Mouse (Mus musculus) B cell, adult 2 months (primary cell): ENCODE measurements around the gene Mmd.

Experiments
- DNase-seq, 2 experiments: peaks; one replicate each; pipeline ENCODE4 v3.0.0; 2022

Gene Mmd

DNA sequence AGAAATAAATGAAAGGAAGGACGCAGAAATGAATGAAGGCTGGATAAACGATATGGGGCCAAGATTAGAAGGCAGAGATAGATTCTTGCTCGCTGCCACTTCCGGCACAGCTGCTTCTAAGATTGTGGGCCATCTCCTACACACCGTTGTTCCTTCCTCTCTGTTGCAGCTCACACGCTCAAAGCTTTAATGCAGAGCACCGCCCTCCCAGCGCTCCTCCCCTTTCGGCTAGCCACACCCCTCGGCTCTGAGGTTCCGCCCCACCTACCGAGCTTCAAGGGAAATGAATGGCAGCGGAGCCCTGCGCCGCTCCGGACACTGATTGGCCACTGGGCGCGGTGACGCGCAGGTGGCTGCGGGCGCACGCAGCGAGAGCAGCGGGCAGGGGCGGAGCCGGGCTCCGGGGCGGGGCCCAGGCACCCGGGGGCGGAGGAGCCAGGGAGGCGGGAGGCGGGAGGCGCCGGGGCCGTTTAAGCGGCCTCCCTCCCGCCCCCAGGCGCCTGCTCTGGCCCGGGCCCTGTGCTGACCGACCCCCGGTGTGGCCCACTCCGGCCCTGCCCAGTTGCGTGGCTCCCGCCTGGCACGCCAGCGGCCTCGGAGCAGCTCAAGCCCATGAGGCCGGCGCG is at the start of gene Mmd:
TSS of gene Mmd (plus strand) at position 432 of the 626 bp plus-strand sequence.
- DNase-seq, result peak; percentile 99 to 100

DNA sequence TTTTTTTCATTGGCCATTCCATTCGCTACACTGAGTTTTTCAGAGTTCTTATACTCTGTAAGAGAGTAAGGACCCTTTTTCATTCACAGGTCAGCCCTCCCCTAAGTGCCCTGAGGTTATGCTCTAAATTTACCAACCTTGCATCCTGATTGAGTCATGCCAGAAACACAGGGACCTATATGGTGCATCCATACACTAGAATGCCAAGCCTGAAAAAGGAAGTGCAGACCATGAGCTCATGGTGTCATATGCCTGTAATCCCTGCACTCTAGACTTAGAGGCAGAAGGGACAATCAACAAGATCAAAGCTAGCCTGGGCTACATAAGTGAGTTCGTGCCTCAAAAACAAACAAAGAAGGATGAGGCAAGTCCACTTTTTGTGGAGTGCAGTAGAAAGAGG is 48.4 kb upstream of the Mmd start:
- no peak for DNase-seq

DNA sequence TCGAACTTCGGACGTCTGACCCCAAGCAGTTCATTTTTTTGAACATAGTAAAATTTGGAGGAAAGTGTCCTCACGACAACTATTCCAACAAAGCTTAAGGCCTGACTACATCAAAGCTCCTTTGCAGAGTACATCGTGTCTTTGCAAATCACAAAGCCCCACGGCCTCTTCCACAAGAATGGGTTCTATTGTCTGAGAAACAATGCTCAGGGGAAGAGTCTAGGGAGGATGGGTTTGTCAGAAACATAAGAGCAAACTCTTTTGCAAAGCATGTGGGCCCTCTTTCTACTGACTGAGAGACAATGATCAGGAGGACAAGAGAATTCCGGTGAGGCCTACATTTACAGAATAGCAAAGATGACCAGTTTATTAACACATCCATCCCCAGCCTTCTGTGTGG is 35.0 kb upstream of the Mmd start:
- no peak for DNase-seq

DNA sequence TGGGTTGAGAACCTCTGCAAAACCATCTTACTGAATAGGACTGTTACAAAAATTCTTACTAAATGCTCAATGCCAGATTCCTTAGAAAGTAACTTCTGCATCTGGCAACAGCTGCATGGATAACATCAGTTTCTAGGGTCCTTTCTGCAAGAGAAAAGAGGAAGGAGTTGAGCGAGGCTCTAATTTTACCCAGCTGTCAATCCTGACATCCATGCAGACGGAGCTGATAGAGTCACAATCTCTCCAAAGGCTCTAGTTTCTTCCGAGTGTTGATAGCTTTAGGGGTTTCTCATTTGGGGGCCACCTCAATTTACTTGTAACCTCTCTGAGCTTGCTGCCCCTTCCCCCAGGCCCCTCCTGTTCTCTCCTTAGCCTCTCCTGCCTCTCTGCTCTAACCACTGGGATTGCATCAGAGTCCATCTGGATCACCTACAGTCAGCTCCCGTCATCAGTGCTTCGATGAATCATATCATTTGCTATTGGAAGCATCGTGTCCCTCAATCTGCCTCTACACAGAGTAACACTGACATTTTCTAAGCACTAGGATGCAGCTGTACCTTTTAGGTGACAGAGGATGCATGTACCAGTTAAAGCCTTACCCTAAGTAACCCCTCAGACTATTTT is 29.1 kb upstream of the Mmd start:
- no peak for DNase-seq

DNA sequence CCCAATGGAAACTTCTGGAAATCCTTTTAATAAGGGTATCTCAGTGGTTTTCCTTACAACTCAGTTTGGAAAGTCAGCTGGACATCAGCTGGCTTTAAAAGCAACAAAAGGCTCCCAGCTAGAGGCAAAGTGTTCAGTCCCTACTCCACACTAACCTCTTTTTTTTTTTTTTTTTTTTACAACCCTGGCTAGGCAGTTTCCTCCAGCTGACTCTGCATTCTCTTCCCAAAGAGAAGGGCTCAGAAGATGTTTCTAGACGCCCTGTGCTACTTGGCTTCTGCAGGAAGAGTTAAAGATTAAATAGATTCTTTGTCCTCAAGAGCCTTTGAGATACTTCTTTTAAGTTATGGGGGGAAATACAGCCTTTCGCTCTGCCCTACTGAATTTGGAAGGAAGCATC is 28.5 kb upstream of the Mmd start:
- DNase-seq, result no peak

DNA sequence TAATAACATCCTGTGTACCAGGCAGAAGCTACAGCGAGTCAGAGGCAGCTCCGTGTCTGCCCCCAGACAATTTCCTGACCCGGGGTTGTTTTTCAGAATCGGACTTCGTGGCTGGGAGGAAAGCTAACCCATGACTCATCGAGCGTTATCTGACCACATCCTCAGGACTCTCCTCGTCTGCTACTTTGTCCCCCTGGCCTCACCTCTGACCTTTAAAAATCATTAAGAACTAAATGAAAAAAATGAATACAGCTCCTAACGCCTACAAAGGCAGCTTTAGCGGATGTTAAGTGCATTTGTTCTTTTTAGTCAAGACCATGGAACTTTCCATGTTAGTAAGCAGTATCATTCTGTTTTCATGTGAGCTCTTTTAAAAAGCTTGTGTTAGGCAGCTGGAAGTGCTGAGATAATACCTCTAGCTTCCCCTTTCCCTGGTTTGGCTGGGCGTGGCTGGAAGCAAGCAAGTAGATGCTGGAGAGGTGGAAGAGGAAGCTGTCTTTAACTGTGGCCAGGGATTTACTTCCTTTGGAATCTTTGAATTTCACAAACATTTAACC is 24.3 kb upstream of the Mmd start:
- peak; percentile 5 to 20 for DNase-seq

DNA sequence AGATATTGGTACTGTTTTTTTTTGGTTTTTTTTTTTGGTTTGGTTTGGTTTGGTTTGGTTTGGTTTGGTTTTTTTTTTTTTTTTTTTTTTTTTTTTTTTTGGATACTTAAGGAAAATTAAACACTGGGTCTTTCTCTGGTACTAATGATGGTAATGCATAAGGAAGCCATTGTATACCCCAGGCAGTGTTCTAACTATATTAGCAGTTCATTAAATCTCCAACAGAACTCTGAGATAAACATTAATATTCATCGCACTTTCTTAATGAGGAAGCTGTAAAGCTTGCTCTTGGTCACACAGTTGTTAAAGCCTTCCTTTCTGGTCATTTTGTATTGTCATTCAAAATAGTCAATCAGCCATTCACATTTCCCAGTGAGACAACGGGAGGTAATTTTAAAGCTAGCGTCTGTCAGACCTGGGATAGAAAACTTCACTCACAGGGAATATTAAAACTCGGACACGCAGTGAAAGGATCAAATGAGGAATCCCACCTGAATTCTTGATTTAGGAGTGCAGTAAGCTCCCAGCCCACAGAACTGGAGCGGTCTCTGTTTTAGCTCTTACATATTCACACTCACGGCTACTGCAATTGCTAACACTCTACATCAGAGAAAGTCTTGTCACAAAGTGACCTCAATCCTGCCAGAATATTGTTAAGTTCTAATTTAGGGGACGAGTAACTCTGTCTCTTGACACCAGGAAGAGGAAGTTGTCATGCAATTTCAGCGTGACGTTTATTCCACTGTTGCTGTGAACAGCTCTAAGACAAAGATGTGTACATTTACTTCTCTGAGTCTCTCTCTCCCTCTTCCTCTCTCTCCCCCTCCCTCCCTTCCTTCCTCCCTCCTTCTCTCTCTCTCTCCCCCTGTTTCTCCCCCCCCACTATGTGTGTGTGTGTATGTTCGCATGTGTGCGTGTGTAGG is 22.0 kb upstream of the Mmd start:
- DNase-seq, result no peak

DNA sequence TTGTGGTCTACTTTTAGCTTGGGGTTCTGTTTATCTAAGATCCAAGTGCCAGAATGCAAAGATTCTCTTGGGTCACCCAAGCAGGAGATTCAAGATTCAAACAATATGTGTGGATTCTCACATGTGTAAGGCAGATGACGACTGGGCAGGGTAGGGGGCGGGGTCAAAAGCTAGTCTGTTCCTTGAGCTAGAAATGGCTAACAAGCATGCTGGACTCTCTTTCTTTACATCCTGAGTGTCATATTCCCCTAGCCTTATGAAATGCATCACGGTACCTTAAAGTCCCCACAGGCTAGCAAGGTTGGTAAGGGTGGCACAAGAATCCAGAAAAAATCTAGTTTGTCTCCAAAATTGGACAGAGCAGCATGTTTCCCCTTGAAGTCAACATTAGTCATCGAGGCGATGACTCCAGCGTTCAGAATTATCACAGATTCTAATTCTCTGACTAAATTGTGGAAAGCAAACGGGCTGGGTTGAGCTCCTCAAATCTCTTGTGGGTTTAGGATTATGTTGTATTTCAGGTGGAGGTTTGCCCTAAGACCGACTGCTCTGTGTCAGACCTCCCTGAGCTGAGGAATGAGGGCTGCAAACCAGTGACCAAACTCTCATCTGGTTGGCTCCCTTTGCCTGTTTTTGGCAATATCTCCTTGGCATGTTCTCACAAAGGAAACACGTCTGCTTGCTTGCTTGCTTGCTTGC is 20.9 kb upstream of the Mmd start:
- no peak for DNase-seq

DNA sequence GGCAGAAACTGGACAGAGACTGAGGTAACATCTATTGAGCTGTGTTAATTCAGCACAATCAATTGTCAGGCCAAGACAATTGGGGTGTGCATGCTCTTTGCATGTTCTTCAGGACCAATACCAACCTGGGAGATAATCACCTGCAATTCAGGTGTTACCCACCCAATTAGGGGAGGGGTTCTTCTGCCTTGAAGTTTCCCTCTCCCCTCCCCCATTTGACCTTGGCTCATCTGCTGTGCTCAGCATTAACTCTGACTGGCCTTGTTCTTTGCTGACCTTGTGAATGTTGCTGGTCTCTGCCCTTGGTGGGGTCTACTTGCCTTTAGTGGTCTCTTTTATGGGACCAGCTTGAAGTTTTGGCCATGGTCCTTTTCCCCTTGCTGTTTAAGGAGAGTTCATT is 19.5 kb upstream of the Mmd start:
- no peak for DNase-seq

DNA sequence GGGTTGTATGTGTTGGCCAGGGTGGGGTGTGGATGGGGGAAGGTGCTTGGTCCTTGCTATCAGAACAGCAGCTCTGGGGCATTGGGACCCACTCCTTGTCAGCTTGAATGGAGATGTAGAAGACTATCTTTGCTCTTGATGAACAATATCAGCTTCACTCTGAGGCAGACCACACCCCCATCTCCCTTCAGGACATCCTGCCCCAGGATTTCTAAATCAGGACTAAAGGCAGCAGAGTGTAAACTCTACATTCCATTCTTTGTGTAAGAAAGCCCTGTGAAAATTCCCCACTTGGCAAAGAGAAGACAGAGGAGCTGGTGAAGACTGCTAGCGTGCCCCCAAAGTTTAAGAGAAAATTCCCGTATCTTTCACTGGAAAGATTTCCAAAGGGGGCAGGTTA is 18.6 kb upstream of the Mmd start:
- DNase-seq, result no peak

DNA sequence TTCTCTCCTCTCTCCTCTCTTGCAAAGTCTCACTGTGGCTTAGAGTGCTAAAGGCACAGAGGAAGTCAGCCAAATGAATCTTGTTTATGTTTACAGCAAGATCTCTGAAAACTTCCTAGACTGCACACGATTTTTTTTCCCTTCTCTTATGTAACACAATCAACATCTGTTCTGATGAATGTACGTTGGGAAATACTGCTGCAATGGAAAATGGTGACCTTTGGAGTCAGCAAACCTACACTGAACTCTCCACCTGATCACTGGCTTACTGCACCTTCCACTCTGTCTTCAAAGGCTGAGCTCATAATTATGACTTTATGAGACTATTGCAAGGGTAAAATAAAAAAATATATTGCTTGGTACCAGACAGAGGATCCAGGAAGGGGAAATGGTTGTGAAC is 17.6 kb upstream of the Mmd start:
- no peak for DNase-seq

DNA sequence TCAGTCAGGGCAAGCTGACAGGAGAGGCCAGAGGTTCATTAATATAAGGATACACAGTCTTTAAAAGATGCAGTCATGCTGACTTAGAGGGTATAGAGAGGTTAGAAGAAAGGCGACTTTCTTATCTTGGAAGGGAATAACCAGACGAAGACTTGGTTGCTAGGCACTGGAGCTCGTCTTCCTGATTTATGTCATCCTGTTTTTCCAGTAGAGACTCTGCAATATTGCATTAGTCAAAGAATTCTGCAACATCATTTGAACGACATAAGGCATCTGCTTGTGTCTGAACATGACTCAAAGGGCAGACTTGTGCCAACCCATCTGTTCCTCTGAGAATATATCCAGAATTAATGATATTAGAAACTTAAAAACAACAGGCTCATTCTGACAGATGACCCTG is 16.6 kb upstream of the Mmd start:
- no peak for DNase-seq

DNA sequence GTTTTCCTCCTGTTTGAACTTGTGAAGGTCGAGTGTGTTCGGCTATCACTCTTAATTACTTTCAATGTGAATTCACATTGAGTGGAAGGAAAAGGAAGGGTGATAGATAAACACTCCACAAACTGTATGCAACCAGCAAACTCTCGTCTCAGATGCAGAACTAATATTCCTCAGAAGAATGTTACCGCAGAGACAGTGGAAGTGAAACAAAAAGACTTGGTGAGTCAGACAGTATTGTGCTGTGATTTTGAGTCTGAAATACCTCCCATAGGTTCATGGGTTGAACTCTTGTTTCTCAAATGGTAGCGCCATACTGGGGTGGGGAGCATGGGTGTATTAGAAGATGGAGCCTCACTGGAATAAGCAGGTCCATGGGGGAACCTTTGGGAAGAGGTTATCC is 14.0 kb upstream of the Mmd start:
- DNase-seq, result no peak

DNA sequence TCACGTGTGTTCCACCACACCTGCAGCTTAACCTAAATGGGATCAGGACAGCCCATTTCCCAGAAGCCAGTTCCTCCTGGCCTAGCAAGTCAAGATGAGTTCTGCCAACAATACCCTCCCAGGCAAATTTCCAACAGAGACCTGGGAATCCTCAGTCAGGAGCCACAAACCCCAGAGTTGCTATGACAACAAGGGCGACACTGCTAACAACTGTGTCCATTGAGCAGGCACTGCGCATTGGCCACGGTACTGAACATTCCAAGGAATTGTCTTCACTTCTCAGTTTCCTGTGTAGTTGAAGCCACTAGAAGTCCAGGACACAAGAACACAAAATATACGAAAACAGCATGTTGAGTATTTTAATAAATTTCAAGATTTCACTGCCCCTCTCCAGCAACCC is 11.6 kb upstream of the Mmd start:
- no peak for DNase-seq

DNA sequence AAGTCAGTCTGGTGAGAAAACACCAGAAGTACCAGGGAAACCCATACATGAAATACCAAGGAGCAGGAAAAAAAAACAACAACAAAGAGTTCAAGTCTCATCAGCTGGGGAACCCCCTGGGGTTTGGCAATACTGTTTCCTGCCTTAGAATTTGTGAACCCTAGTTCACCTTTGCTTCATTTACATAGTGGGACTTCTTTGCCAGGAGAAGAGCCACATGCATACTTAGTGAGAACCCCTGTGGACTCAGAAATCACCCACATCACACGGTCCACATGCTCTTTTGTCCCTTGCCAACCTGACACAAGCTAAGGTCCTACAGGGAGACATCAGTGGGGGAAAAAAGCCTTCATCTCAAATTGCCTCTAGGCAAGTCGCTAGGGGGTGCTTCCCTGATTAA is 10.6 kb upstream of the Mmd start:
- DNase-seq, result no peak

DNA sequence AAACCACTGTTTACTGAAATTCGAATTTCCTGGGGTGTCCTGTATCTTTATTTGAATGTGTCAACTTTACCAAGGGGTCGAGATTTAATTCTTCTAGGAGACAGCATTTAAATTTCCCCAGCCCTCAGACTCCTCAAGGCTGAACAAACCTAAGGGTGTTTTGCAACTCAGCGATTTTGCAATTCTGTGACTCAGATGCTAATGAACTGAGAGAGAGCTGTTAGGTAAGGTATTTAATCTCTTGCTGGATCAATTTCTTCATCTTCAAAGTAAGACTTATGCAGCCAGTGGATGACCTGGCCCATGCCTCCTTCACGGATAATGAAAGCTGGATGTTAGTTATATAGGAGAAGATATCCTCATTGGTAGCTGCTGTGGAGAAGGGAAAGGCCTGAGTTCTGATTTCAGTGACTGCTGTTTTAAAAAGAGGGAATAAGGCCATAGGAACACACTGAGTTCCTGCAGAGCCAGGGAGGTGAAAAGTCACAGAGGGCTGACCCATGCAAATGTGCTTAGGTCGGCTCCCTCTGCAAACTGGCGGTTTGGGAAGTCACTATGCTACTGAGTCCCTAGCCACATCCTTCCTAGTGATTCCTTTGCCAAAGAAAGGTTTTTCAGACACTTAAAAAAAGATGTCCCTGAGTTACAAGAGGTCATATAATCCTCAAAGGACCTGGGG is 8.5 kb upstream of the Mmd start:
- no peak for DNase-seq

DNA sequence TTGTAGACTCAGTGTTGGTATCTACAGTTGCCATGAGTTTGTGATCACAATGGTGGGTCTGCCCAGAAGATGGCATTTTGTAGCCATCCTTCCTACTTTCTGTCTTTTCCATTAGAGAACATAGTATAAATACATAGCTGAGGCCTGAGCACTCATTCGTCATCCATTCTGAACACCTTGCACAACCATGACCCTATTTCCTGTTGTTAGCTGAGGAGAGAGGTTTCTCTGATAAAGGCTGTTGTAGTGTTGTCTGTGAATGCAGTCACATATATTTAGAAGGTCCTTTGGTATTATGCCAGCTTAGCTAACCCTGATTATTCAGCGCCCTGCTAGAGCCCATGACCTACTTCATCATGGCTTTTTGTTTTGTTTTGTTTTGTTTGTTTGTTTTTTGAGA is 7.4 kb upstream of the Mmd start:
- DNase-seq, result no peak

DNA sequence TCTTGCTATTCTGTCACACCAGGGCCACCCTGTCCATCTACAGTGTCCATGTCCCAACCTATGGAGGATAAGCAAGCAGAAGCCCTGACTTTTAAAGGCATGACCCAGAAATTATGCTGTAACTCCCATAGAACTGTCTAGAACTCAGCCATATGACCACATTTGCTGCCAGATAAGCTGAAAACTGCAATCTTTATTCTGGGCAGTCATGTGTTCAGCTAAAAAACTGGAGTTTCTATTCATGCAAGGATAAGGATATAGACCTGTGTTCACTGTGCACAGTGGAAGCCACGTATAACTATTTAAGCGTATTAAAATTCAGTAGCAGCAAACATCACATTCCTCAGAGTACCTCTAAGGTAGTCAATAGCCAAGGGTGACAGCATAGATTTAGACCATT is 6.0 kb upstream of the Mmd start:
- no peak for DNase-seq

DNA sequence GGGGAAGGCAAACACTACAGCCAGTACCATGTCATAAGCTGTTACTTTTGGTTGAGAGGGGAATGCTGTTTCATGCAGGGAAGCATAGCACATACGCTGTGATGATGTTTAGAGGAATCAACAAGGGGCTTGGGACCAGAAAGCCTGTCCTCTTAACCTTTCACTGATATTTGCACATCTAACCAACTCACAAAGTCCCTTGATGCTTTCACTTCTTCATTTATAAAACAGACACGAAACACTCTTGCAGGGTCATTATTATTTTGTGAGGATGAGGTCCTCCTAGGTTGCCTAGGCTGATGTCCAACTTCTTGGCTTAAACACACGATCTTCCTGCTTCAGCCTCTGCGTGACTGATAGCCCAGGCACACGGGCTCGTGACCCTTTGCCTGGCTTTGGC is 3.6 kb upstream of the Mmd start:
- DNase-seq, result peak in 1 of 2 experiments; percentile 22

DNA sequence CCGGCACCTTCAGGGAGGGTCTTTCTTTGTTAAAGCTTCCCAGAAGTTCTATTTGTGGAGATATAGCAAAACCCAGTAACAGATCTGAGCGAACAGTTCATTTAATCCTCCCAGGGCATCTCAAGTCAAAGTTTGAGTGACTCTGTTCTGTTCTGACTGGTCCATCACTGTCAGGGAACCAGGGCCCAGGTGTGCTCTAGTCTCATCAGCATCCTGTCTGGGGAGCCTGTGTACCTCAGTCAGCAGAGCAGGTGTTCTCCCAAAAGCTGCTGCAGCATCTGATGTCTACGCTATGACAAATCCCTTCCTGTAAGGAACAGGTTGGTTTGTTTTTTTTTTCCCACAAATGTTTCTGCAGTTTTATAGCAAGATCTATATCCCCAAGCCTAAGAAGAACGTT is 2.6 kb upstream of the Mmd start:
- no peak for DNase-seq

DNA sequence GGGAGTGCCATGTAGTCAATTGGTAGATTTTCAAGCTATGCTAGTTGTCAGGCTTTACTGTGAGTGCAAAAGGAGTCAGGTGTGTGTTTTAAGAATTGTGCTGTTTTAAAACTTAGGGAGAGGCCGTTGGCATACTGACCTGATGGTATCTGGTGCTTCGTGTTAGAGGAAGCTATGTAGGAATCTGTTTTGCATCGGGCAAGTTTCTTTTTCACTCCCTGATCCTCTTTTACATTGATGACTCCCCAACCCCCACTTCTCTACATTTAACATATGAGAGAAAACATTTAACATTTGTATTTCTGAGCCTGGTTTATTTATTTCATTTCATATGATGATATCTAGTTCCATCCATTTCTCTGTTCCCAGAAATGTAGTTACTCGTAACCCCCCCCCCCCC is 1.5 kb upstream of the Mmd start:
- DNase-seq, result no peak

DNA sequence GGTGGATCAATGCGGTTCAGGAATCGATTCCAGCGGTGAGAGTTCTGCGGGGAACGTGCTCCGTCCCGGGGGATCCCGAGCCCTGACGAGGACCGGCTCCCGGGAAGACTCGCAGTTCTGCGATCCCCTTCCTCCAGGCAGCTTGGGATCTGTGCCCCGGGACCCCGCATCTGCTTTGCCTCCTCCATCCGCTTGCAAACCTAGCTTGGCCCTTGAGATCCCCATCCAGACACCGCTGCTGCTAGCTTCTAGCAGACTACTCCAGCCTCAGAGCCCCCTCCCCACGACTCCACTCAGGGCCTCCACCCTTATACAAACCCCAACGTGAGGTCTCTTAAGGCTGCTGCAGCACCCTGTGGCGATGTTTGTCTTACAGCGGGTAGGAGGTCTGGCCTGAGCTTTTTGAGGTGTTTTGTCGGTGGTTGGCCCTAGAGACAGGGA is 465 bp downstream of the Mmd start:
- DNase-seq, result peak in 1 of 2 experiments; percentile 39

DNA sequence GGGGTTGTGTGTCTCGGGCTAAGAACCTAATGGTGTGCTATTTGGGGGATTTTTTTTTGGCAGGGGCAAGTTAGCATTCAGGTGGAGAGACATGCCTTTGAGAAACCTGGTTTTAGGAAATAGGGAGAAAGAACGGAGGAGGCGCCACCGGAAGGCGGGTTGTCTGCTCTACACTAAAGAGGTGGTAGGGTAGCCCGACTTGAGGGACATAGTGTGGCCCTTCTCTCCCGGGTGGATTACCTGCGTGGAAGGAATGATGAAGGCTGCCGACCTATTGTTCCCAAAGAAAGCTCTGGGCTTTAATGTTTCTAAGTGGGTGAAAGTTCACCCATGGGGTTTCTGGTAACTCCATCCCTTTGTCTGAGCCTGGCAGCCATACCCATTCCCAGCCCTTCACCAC is 933 bp downstream of the Mmd start:
- DNase-seq, result no peak
